Mouse (Mus musculus): ENCODE data around the gene Fam49a.

Fam49a gene

GRCm38 (mm10) chr12:12356946-12357345 lies 95.0 kb downstream of the Fam49a start:
- no peak for DNase-seq (ENCODE audit: low spot score in 2 of 2)

GRCm38 (mm10) chr12:12359923-12360322 lies 98.0 kb downstream of the Fam49a start:
- DNase-seq (ENCODE audit: low spot score in 2 of 2), result no peak

- no peak for DNase-seq (ENCODE audit: low spot score in 2 of 2)
Observed at GRCm38 (mm10) chr12:12362371-12362770, 100.4 kb downstream of the Fam49a start.

- no peak for DNase-seq (ENCODE audit: low spot score in 2 of 2)
Observed at GRCm38 (mm10) chr12:12364201-12364600, 102.3 kb downstream of the Fam49a start.

- peak; percentile 56 to 72 for DNase-seq (ENCODE audit: low spot score in 2 of 2)
Observed at GRCm38 (mm10) chr12:12367423-12367822, 105.5 kb downstream of the Fam49a start.

- DNase-seq (ENCODE audit: low spot score in 2 of 2), result no peak
Observed at GRCm38 (mm10) chr12:12373111-12373862, 111.3 kb downstream of the Fam49a start.

- DNase-seq (ENCODE audit: low spot score in 2 of 2), result no peak
Observed at GRCm38 (mm10) chr12:12379056-12379455, 117.1 kb downstream of the Fam49a start.

GRCm38 (mm10) chr12:12389271-12389670 lies 127.3 kb downstream of the Fam49a start:
- no peak for DNase-seq (ENCODE audit: low spot score in 2 of 2)

GRCm38 (mm10) chr12:12396224-12396623 lies 134.3 kb downstream of the Fam49a start:
- DNase-seq (ENCODE audit: low spot score in 2 of 2), result peak; percentile 61 to 85

- peak; percentile 27 to 43 for DNase-seq (ENCODE audit: low spot score in 2 of 2)
Observed at GRCm38 (mm10) chr12:12401051-12401465, 139.1 kb downstream of the Fam49a start.

GRCm38 (mm10) chr12:12401504-12401903 lies 139.6 kb downstream of the Fam49a start:
- DNase-seq (ENCODE audit: low spot score in 2 of 2), result no peak

GRCm38 (mm10) chr12:12405491-12406110 lies 143.7 kb downstream of the Fam49a start:
- DNase-seq (ENCODE audit: low spot score in 2 of 2), result no peak

GRCm38 (mm10) chr12:12409044-12409443 lies 147.1 kb downstream of the Fam49a start:
- no peak for DNase-seq (ENCODE audit: low spot score in 2 of 2)

GRCm38 (mm10) chr12:12412674-12413073 lies 150.7 kb downstream of the Fam49a start:
- peak; percentile 75 to 80 for DNase-seq (ENCODE audit: low spot score in 2 of 2)

GRCm38 (mm10) chr12:12420423-12420822 lies 158.5 kb downstream of the Fam49a start:
- no peak for DNase-seq (ENCODE audit: low spot score in 2 of 2)

- DNase-seq (ENCODE audit: low spot score in 2 of 2), result peak; percentile 85 to 87
Observed at GRCm38 (mm10) chr12:12420841-12421579, 159.1 kb downstream of the Fam49a start.

GRCm38 (mm10) chr12:12421580-12421878 lies 159.6 kb downstream of the Fam49a start:
- no peak for DNase-seq (ENCODE audit: low spot score in 2 of 2)

GRCm38 (mm10) chr12:12425188-12425587 lies 163.2 kb downstream of the Fam49a start:
- DNase-seq (ENCODE audit: low spot score in 2 of 2), result no peak

GRCm38 (mm10) chr12:12427285-12427684 lies 165.3 kb downstream of the Fam49a start:
- no peak for DNase-seq (ENCODE audit: low spot score in 2 of 2)

GRCm38 (mm10) chr12:12428886-12429285 lies 166.9 kb downstream of the Fam49a start:
- DNase-seq (ENCODE audit: low spot score in 2 of 2), result no peak

Data from frontal cortex, postnatal 36 days (tissue).